ENCODE assay signal across 31 mouse cellular contexts in the genomic region with DNA sequence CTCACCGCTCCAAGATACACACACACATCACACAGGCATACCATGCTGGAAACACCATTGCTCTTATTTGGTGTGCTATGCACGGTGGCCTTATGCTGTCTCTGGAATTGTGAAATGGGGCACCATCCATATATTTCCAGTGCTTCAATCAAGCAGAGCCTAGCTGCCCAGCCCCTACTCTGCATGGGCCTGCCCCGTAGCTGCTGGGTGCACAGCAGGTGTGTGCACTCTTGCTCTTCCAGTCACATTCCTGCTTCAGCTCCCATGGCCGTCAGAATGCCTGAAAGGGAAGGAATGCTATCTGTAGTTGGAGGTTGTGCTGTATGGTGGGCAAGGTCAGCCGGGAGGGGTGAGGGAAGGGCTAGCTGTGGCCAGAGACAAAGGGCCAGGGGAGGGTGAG.
DNase-seq lines count a peak whose midpoint lies in the region; ATAC-seq lines count a peak whose summit lies in the region.
"Had no signal": no experiment of that assay in that cellular context is flagged by ENCODE, and none has a peak within 500 bp of the region (broad histone marks: within the 10 kb centered on the region; RNA-seq: fewer than 3 reads in every experiment).

No protein-coding gene starts in this region.

- peak overlapping the region; percentile 76 for H3K27ac ChIP-seq in kidney, embryonic 15.5 days
- H3K27ac ChIP-seq: embryonic facial prominence, embryonic 13.5 days; heart, embryonic 15.5 days; hindbrain, embryonic 14.5 days; layer of hippocampus, adult 2 months; limb, embryonic 15.5 days; liver, embryonic 13.5 days; midbrain, embryonic 15.5 days had no signal

- no peaks in the 10 kb centered on the region for H3K9me3 ChIP-seq in kidney, embryonic 15.5 days (replicated peaks)
- H3K9me3 ChIP-seq: embryonic facial prominence, embryonic 13.5 days; G1E; heart, embryonic 15.5 days; limb, embryonic 15.5 days; liver, embryonic 13.5 days; megakaryocyte, embryonic 14.5 days; midbrain, embryonic 15.5 days had no signal

- peaks cover 32% of the 10 kb centered on the region for H3K4me1 ChIP-seq in kidney, embryonic 15.5 days
- H3K4me1 ChIP-seq: liver, embryonic 13.5 days; midbrain, embryonic 15.5 days had no signal

- no peak overlapping the region for H3K4me3 ChIP-seq in kidney, embryonic 15.5 days (replicated peaks)
- H3K4me3 ChIP-seq: embryonic facial prominence, embryonic 13.5 days; heart, embryonic 15.5 days; layer of hippocampus, adult 2 months; limb, embryonic 15.5 days; liver, embryonic 13.5 days; megakaryocyte, embryonic 14.5 days; midbrain, embryonic 15.5 days had no signal

- DNase-seq in adrenal gland, postnatal 14 days: peak; percentile 4
- DNase-seq in adrenal gland, adult 8-10 months: no peak
- DNase-seq in kidney, adult 18-20 months: no peak
- DNase-seq in ES-CJ7 (ENCODE audit: low read depth, low spot score): peak; percentile 3
- DNase-seq in embryo, embryonic 11 days: peak; percentile 22
- no peak for DNase-seq in retina, embryonic 14.5 days (ENCODE audit: low spot score)
- DNase-seq in layer of hippocampus, postnatal 10 days (ENCODE audit: low spot score in 2 of 2): no peak
- DNase-seq: adrenal gland, postnatal 36 days; cerebellum, adult 18-20 months; cerebellum, postnatal 14 days; forebrain, postnatal 0 days; gastrocnemius, postnatal 10 days; heart, postnatal 36 days; kidney, postnatal 25 days; left cerebral cortex, postnatal 4 days; liver, embryonic 13.5 days; lung, adult 18-20 months; lung, postnatal 4 days; right cerebral cortex, postnatal 4 days had no signal

- ATAC-seq in kidney, embryonic 15.5 days (replicated peaks; ENCODE audit: low FRiP score): peak; percentile 73
- ATAC-seq: forebrain, postnatal 0 days; intestine, postnatal 0 days; lung, postnatal 0 days; midbrain, embryonic 15.5 days had no signal

- no peak overlapping the region for H3K4me2 ChIP-seq in kidney, embryonic 15.5 days
- H3K4me2 ChIP-seq: embryonic facial prominence, embryonic 13.5 days; heart, embryonic 15.5 days; hindbrain, embryonic 14.5 days; limb, embryonic 15.5 days; liver, embryonic 13.5 days; midbrain, embryonic 15.5 days had no signal

- no peaks in the 10 kb centered on the region for H3K36me3 ChIP-seq in kidney, embryonic 15.5 days
- H3K36me3 ChIP-seq: embryonic facial prominence, embryonic 13.5 days; G1E; heart, embryonic 15.5 days; limb, embryonic 15.5 days; liver, embryonic 13.5 days; midbrain, embryonic 15.5 days had no signal

- no peak overlapping the region for H3K9ac ChIP-seq in kidney, embryonic 15.5 days
- H3K9ac ChIP-seq: embryonic facial prominence, embryonic 13.5 days; forebrain, postnatal 0 days; heart, embryonic 15.5 days; hindbrain, embryonic 14.5 days; limb, embryonic 15.5 days; liver, embryonic 13.5 days; midbrain, embryonic 15.5 days had no signal

- H3K27me3 ChIP-seq in kidney, embryonic 15.5 days: peaks cover 89% of the 10 kb centered on the region
- H3K27me3 ChIP-seq: CH12.LX had no signal

- WGBS in kidney, embryonic 15.5 days: 52% methylated on average over 5 of the region's 5 CpGs

Comparison
In these comparisons a context has a peak if more than half of its experiments do, and no peak if none do; other contexts are left out.
1. DNase-seq: peak in adrenal gland, postnatal 14 days (single experiment), ES-CJ7 (single experiment) and embryo, embryonic 11 days (single experiment); none in adrenal gland, adult 8-10 months (single experiment), kidney, adult 18-20 months (single experiment), retina, embryonic 14.5 days (single experiment) and layer of hippocampus, postnatal 10 days (0 of 2).